Mouse (Mus musculus) 3T3-L1 (cell line): ENCODE data around the gene Ccs.
"Not testable (repeated sequence)": the region's sequence is repeated elsewhere in the genome, so short reads cannot be mapped to it uniquely, and the experiment has no call there.

Experiments used
- DNase-seq: peaks from one replicate; pipeline ENCODE4 v3.0.0-alpha.2; 2015; ENCODE audit warnings: low read depth, low spot score

Gene Ccs

DNA sequence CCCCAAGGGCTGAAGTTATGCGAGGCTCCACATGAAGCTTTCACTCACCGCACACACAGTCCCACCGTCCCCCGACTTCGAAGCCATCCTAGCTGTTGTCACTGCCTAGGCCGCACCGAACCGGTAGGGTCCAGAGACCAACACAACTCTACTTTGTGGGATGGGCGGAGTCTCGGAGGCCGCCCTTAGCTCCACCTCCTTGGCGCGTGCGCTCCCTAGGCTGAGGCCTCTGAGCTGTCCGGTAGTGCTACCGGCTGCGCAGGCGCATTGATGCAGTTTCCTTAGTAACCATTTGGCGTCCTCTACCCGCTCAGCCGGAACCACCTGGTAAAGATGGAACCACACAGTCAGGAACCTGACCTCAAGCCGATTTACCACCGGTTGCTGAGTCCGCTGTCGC, at the start of gene Ccs, which contains the start of gene Ccdc87:
Gene Ccs, minus strand, starts transcription at position 184 of the 400 bp plus-strand sequence.
Gene Ccdc87, plus strand, starts transcription at position 218 of the 400 bp plus-strand sequence.
- DNase-seq, result peak; percentile 99

DNA sequence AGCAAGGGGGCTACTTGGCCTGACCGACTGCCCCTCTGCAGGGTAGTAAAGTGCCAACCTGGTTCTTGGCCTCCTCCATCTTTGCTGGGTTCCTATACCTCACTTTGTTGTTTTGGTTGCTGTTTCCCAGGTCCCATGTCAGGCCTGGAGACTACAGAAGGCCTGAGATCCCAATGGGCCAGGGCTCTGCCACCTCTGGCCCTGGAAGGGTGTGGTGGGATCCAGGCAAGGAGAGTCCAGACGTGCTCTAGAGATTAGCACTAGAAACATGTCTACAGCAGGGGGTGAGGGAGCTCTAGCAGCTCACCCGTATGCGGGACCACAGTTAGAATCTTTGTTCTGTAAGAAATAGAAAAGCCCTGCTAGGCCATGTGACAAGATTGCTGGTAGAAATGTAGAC, 44.8 kb upstream of the Ccs start:
- DNase-seq, result no peak

- DNase-seq, result peak; percentile 13
Observed at GRCm38 (mm10) chr19:4879324-4879703, 40.2 kb upstream of the Ccs start.

GRCm38 (mm10) chr19:4878405-4879323, 39.5 kb upstream of the Ccs start, which contains the start of gene Zdhhc24:
Gene Zdhhc24 (plus strand): TSS chr19:4878668.
- DNase-seq, result peak; percentile 98

- no peak for DNase-seq
Observed at GRCm38 (mm10) chr19:4877785-4878184, 38.7 kb upstream of the Ccs start, which contains the start of gene Actn3. Gene Actn3 (minus strand): TSS chr19:4877909.

GRCm38 (mm10) chr19:4876755-4877154, 37.6 kb upstream of the Ccs start:
- DNase-seq, result no peak

DNA sequence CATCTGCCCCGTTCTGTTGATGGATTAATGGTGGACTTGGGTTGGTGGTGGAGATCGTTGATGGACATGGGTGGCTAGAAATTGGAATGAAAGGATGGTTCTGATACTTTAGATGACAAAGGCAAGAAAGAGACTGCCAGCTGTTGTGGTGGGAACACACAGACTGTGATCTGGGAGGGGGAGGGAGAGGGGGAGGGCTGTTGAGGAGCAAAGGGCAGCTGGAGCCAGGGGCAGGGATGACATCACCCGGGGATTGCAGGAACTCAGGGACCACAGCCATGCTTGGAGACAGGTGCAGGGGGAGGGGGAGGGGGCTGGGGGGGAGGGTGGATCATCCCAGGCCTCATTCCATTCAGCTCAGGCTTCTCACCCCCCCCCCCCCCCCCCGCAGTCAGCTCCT, 37.1 kb upstream of the Ccs start:
- DNase-seq, result no peak

DNA sequence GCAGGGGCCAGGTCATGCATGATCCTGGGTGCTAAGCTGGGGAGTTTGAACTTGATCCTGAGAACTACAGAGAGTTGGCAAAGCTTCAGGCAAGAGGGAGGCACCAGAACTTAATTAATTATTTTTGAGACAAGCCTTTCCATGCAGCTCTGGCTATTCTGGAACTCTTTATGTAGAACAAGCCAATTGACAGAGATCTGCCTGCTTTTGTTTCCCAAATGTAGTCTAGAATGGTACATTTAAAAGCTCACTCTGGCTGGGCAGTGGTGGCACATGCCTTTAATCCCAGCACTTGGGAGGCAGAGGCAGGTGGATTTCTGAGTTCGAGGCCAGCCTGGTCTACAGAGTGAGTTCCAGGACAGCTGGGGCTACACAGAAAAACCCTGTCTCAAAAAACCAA, 35.5 kb upstream of the Ccs start:
- not testable (repeated sequence) for DNase-seq

- no peak for DNase-seq
Observed at GRCm38 (mm10) chr19:4865147-4865546, 26.0 kb upstream of the Ccs start.

DNA sequence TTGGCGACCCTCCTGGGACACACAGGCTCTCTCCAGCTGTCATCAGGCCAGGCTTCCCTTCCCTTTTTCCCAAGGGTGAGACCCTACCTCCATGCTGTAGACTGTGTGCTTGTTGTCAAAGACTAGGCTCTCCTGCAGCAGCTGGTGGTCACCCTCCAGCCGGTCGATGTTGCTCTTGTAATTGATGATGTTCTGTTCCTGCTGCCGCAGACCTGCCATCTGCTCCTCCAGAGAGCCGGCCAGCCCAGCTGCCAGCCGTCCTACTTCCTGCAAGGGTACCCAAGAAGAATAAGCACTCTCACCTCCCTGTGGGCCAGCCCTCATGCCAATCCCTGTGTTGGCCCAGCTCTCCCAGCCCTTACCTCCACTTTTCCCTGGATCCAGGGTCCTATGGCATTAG, 23.9 kb upstream of the Ccs start:
- no peak for DNase-seq

DNA sequence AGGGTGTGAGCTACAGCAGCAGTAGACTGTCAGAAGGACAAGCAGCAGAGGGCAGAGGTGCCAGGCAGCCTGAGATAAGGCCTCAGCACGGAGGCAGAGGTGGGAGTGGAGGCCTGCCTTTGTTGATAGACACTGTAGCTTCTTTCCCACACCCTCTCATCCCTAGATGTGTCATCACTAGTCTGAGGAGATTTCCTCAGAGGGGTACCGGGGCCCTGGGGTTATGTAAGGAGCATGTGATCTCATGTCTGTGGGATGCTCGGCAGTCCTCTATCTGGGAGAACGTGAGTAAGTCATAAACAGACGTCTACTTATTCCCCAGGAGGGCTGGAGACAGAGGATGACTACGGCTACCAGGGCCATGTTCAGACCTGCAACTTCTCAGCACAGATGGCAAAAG, 19.9 kb upstream of the Ccs start:
- peak; percentile 59 for DNase-seq

- DNase-seq, result no peak
Observed at GRCm38 (mm10) chr19:4855951-4856350, 16.8 kb upstream of the Ccs start.

DNA sequence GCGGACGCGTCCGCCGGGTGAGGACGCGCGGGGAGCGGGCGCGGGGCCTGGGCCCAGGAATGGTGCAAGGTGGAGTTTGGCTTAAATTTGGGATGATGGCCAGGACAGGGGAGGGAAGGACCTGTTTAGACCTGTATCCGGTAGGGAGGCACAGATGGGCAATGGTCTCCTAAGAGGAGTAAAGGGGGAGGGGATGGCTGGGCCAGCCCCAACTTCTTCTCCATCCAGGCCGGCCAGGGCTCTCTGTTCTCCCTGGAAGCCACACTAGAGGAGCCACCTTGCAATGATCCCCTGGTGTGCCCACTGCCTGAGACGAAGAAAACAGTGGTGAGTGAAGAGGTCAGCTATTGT, 16.3 kb upstream of the Ccs start:
- no peak for DNase-seq

DNA sequence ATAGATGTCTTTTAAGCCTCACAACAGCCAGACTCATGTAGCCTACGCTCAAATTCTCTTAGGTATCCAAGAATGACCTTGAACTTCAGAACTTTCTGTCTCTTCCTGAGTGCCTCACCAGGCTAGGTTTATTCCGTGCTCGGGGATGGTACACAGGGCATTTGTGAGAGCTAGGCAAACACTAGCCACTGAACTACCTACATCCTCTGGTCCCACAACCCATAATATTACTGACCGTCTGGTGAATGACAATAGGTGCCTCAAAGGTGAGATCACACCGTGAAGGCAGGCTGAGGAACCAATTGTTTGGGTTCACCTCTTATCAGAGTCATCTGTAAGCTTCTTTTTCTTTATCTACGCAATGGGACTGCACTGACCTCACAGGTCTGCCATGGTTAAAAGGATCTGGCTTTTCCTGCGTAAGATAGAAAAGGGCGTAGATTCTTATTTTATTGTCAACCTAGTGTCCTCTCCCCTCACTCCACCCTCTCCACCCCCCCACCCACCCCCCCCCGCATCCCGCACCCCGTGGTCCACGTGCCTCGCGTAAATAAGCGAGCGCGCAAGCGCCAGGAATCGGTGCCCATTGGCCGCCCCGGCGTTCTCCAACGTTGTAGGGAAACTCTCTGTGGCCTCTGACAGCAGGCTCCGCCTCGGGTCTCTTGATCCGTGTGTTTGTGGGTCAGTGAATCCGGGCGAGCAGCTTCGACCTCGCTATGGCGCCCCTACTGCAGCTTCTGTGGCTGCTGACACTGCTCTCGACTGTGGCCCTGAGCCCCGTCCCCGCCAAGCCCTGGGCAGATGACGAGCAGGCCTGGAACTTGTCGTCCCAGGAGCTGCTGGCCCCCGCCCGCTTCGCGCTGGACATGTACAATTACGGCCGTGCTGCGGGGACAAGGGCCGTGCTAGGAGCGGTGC, 15.7 kb upstream of the Ccs start, which contains the start of gene Ctsf:
Gene Ctsf, plus strand, starts transcription at position 579 of the 918 bp plus-strand sequence.
- no peak for DNase-seq

DNA sequence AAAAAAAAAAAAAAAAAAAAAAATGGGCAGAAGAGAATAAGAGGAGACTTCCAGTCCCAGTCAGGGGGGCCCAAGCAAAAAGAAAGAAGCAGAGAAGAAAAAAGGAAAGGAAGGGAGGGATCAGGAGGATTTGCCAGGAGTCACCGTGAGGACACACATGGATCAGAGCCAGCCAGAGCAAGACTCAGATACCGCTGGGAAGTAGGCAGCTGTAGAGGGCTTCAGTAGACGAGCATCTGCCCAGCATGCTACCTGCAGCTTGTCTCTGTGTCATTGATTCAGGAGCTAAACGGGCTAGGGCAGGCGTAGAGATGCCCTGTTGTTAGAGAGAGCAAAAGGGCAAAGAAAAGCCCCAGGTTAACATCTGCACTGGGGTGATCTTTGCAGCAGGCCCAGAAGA, 11.1 kb upstream of the Ccs start:
- DNase-seq, result no peak

GRCm38 (mm10) chr19:4849800-4850199, 10.7 kb upstream of the Ccs start:
- no peak for DNase-seq

- DNase-seq, result peak; percentile 65
Observed at GRCm38 (mm10) chr19:4847490-4847889, 8.4 kb upstream of the Ccs start.

GRCm38 (mm10) chr19:4845846-4846245, 6.7 kb upstream of the Ccs start:
- DNase-seq, result no peak

DNA sequence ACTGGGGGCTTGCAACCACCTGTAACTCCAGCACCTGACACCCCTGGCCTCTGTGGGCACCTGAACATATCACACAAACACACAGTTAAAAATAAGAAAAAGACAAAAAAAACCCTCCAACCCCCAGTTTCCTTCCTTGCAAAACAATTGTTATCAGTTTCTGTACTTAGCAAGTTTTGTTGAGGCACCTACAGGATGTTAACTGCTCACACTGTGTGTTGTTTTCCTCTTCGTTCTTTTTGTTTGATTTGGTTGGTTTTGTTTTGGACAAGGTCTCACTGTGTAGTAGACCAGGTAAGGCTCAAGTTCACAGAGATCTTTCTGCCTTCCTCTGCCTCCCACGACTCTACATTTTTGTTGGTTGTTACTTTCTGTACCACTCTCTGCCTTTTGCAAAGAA, 3.5 kb upstream of the Ccs start:
- no peak for DNase-seq

- no peak for DNase-seq
Observed at GRCm38 (mm10) chr19:4840848-4841247, 1.7 kb upstream of the Ccs start.

GRCm38 (mm10) chr19:4838526-4839140, 499 bp downstream of the Ccs start:
- peak; percentile 43 for DNase-seq

GRCm38 (mm10) chr19:4837049-4837448, 2.1 kb downstream of the Ccs start:
- no peak for DNase-seq
